Mouse (Mus musculus): ENCODE data around the gene Pdia4.
"Not testable (repeated sequence)": the region's sequence is repeated elsewhere in the genome, so short reads cannot be mapped to it uniquely, and the experiment has no call there.

The Pdia4 gene

DNA sequence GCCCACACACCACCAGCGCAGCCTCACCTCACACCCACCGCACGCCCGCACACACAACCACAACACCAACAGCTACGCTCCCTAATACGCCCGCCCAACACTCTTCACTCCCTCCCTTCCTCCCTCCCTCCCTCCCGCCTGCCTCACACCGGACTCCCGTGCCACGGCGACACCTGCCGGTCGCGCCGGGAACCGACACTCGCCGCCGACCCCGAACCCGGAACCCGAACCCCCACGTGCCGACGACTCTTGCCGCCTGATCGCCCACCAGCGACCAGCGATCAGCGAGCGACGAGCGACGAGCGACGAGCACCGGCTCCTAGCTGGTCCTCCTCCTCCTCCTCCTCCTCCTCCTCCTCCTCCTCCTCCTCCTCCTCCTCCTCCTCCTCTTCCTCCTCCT is 55.4 kb downstream of the Pdia4 start:
- DNase-seq (ENCODE audit: low spot score), result peak; percentile 71

DNA sequence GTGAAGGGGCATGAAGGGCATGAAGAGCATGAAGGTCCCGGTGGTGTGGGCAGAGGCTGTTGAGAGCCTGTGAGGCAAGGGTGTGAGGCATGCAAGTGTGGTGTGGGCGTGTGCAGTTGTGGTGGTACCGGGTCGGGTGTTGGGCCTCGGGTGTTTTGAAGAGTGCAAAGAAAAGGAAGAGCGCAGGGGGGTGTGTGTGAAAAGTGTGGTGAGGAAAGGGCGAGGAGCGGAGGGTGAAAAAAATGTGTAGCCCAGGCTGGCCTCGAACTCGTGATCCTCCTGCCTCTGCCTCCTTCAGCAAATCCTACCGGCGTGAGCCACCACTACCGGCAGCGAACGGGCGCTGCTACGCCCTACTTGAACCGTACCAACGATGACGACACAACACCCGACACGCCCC is 55.8 kb downstream of the Pdia4 start:
- not testable (repeated sequence) for DNase-seq (ENCODE audit: low spot score)

DNA sequence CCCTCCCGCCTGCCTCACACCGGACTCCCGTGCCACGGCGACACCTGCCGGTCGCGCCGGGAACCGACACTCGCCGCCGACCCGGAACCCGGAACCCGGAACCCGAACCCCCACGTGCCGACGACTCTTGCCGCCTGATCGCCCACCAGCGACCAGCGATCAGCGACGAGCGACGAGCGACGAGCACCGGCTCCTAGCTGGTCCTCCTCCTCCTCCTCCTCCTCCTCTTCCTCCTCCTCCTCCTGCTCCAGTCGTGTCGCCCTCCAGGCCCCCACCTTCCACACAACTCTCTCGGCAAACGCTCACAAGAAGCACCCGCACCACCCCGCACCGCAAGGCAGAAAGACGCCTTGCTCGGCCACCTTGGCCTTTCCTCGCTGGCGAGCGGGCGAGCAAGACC is 60.1 kb downstream of the Pdia4 start:
- not testable (repeated sequence) for DNase-seq (ENCODE audit: low spot score)

DNA sequence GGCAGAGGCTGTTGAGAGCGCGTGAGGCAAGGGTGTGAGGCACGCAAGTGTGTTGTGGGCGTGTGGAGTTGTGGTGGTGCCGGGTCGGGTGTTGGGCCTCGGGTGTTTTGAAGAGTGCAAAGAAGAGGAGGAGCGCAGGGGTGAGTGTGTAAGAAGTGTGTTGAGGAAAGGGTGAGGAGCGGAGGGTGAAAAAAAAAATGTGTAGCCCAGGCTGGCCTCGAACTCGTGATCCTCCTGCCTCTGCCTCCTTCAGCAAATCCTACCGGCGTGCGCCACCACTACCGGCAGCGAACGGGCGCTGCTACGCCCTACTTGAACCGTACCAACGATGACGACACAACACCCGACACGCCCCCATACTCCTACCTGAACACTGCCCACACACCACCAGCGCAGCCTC is 64.9 kb downstream of the Pdia4 start:
- peak; percentile 86 for DNase-seq (ENCODE audit: low spot score)

DNA sequence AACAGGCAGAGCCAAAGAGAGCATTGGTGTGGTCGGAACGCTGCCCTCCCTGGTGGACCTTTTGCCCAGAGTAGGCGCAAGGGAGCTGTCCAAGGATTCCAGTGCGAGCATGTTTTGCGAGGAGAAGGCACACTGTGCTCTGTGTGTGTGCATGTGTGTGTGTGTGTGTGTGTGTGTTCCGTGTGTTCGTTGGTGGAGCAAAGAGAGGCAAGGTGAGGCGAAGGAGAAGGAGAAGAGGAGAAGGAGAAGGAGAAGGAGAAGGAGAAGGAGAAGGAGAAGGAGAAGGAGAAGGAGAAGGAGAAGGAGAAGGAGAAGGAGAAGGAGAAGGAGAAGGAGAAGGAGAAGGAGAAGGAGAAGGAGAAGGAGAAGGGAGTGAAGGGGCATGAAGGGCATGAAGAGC is 65.3 kb downstream of the Pdia4 start:
- DNase-seq (ENCODE audit: low spot score), result not testable (repeated sequence)

All from lung, postnatal 25 days (tissue).